Mouse (Mus musculus) CH12.LX (cell line): ENCODE data around the gene Gpr146.

Experiments
- CTCF ChIP-seq, 2 experiments: IDR thresholded peaks in 1 of 2; conservative IDR thresholded peaks in 1 of 2; 2 replicates each; pipeline ENCODE4 v1.5.1; 2011 to 2012; ENCODE audit warnings: low read depth in 2 of 2, low read length in 2 of 2, improper control_type of control experiment in 1 of 2, inconsistent platforms in 1 of 2, mild to moderate bottlenecking in 1 of 2, moderate library complexity in 1 of 2
- POLR2A ChIP-seq: IDR thresholded peaks from 2 replicates; pipeline ENCODE4 v1.6.1; 2011; ENCODE audit warnings: low read depth, mild to moderate bottlenecking, improper control_type of control experiment, low read length
- RAD21 ChIP-seq: IDR thresholded peaks from 2 replicates; pipeline ENCODE4 v1.6.1; 2011; ENCODE audit warnings: low read depth, mild to moderate bottlenecking, low read length, improper control_type of control experiment, moderate library complexity
- USF2 ChIP-seq: conservative IDR thresholded peaks from 2 replicates; pipeline ENCODE4 v1.6.1; 2011; ENCODE audit warnings: low read depth, low read length, improper control_type of control experiment

- TF ChIP-seq CTCF (conservative IDR thresholded peaks at IDR 0.05 in 1 of 2, IDR thresholded peaks at IDR 0.05 in 1 of 2; ENCODE audit: low read depth in 2 of 2, low read length in 2 of 2) (no peak), USF2 (no peak), POLR2A (no peak), RAD21 (no peak)
Measured at GRCm38 (mm10) chr5:139371118-139371517, 6.4 kb upstream of the Gpr146 start.
